Mouse (Mus musculus) cerebellum, adult 9-11 months (tissue): ENCODE measurements at regions not wholly inside any gene's neighbourhood (a gene's known extent, or its start where the extent isn't known, plus 50 kb on each side); places are given as distances from the start of the nearest gene placed in this dataset.
A peak's percentile ranks its signal among the peaks of the same experiment; 100 is the strongest.

Experiments used
- DNase-seq: peaks from one replicate; pipeline ENCODE4 v3.0.0; 2022

GRCm38 (mm10) chr3:50888571-50889210 is 335.6 kb upstream of the Noct start:
- DNase-seq = no peak

- DNase-seq = no peak
These were observed 333.7 kb upstream of the Noct start for GRCm38 (mm10) chr3:50890537-50890936.

- DNase-seq = no peak
These were observed 326.1 kb upstream of the Noct start for GRCm38 (mm10) chr3:50898179-50898578.

GRCm38 (mm10) chr3:50899830-50900350 is 324.4 kb upstream of the Noct start:
- peak; percentile 34 for DNase-seq

- no peak for DNase-seq
These were observed 323.7 kb upstream of the Noct start for GRCm38 (mm10) chr3:50900566-50900965.

- no peak for DNase-seq
These were observed 322.9 kb upstream of the Noct start for GRCm38 (mm10) chr3:50901321-50901720.

GRCm38 (mm10) chr3:50902933-50903332 is 321.3 kb upstream of the Noct start:
- DNase-seq = no peak

GRCm38 (mm10) chr3:50904716-50905116 is 319.5 kb upstream of the Noct start:
- DNase-seq = peak; percentile 84

GRCm38 (mm10) chr3:50905274-50905992 is 318.8 kb upstream of the Noct start:
- peak; percentile 33 for DNase-seq

GRCm38 (mm10) chr3:50905993-50906831 is 318.0 kb upstream of the Noct start:
- DNase-seq = peak; percentile 84

GRCm38 (mm10) chr3:50912980-50913518 is 311.2 kb upstream of the Noct start:
- no peak for DNase-seq

- DNase-seq = no peak
These were observed 309.3 kb upstream of the Noct start for GRCm38 (mm10) chr3:50914866-50915365.

GRCm38 (mm10) chr3:50916305-50916854 is 307.9 kb upstream of the Noct start:
- DNase-seq = no peak

- no peak for DNase-seq
These were observed 301.9 kb upstream of the Noct start for GRCm38 (mm10) chr3:50922347-50922746.

GRCm38 (mm10) chr3:50922832-50923231 is 301.4 kb upstream of the Noct start:
- DNase-seq = no peak

GRCm38 (mm10) chr3:50923327-50923726 is 300.9 kb upstream of the Noct start:
- DNase-seq = no peak

GRCm38 (mm10) chr3:50927318-50927717 is 296.9 kb upstream of the Noct start:
- DNase-seq = no peak

- DNase-seq = no peak
These were observed 295.2 kb upstream of the Noct start for GRCm38 (mm10) chr3:50929013-50929412.

- peak; percentile 82 for DNase-seq
These were observed 291.7 kb upstream of the Noct start for GRCm38 (mm10) chr3:50932397-50933089.

GRCm38 (mm10) chr3:50933090-50933443 is 291.2 kb upstream of the Noct start:
- no peak for DNase-seq

GRCm38 (mm10) chr3:50939602-50940001 is 284.6 kb upstream of the Noct start:
- DNase-seq = no peak

- DNase-seq = no peak
These were observed 283.6 kb upstream of the Noct start for GRCm38 (mm10) chr3:50940656-50941055.
